In the genomic region with DNA sequence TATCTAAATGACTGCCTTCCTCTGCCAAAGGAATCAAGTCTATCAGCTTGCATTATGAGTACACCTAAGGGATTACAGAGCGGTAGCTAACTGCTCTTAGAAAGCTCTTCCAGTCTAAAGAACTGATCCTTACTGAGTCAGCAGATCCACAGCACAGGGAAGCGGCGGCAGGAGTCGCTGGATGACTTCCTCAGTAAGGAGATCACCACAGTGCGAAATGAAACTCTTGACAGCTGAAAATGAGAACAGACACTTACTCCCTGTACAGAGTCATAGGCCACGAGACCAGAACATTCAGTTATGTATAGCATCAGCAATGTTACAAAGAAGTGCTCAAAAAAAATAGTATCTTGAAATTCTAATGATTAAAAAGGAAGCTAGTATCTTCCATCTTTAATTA, we compare ENCODE assay signal across 19 mouse cellular contexts. TPM values are rescaled to one million over a fixed set of nuclear protein-coding genes. Genes with fewer than 3 reads are reported as not detected.
A peak's percentile ranks its signal among the peaks of the same experiment; 100 is the strongest.
DNase-seq lines count a peak whose midpoint lies in the region; ATAC-seq and TF ChIP-seq lines count a peak whose summit lies in the region.
"Had no signal": no experiment of that assay in that cellular context is flagged by ENCODE, and none has a peak within 500 bp of the region (broad histone marks: within the 10 kb centered on the region; RNA-seq: fewer than 3 reads in every experiment).

No protein-coding gene starts in this region.

- H3K27ac ChIP-seq in embryonic facial prominence, embryonic 14.5 days (replicated peaks; ENCODE audit: low read depth, low read length): no peak overlapping the region
- no peak overlapping the region for H3K27ac ChIP-seq in embryonic facial prominence, embryonic 10.5 days (replicated peaks)
- no peak overlapping the region for H3K27ac ChIP-seq in hindbrain, postnatal 0 days
- no peak overlapping the region for H3K27ac ChIP-seq in hindbrain, embryonic 14.5 days
- H3K27ac ChIP-seq: heart, embryonic 15.5 days; hindbrain, embryonic 10.5 days; liver, embryonic 14.5 days; midbrain, embryonic 10.5 days had no signal

- no peak for ATAC-seq in embryonic facial prominence, embryonic 14.5 days (ENCODE audit: low read depth)
- ATAC-seq in hindbrain, postnatal 0 days: no peak
- ATAC-seq in hindbrain, embryonic 14.5 days (ENCODE audit: low FRiP score): no peak
- ATAC-seq: forebrain, embryonic 14.5 days had no signal

- TF ChIP-seq CTCF in hindbrain, postnatal 0 days (IDR thresholded peaks at IDR 0.05; ENCODE audit: low read depth): no peak

- H3K4me3 ChIP-seq in embryonic facial prominence, embryonic 14.5 days (ENCODE audit: low read depth, low read length): no peak overlapping the region
- H3K4me3 ChIP-seq in embryonic facial prominence, embryonic 10.5 days: no peak overlapping the region
- H3K4me3 ChIP-seq in hindbrain, postnatal 0 days (ENCODE audit: low read length): no peak overlapping the region
- no peak overlapping the region for H3K4me3 ChIP-seq in hindbrain, embryonic 14.5 days (replicated peaks; ENCODE audit: low read length)
- H3K4me3 ChIP-seq: heart, embryonic 15.5 days; hindbrain, embryonic 10.5 days; midbrain, embryonic 10.5 days had no signal

- no peaks in the 10 kb centered on the region for H3K9me3 ChIP-seq in embryonic facial prominence, embryonic 14.5 days (ENCODE audit: control insufficient read depth, low read length)
- H3K9me3 ChIP-seq in embryonic facial prominence, embryonic 10.5 days: no peaks in the 10 kb centered on the region
- no peaks in the 10 kb centered on the region for H3K9me3 ChIP-seq in hindbrain, postnatal 0 days (ENCODE audit: low read length)
- H3K9me3 ChIP-seq in hindbrain, embryonic 14.5 days (ENCODE audit: control insufficient read depth, low read length): no peaks in the 10 kb centered on the region
- H3K9me3 ChIP-seq: heart, embryonic 15.5 days; hindbrain, embryonic 10.5 days; midbrain, embryonic 10.5 days had no signal

- no peaks in the 10 kb centered on the region for H3K27me3 ChIP-seq in embryonic facial prominence, embryonic 14.5 days (replicated peaks; ENCODE audit: control insufficient read depth, insufficient read depth, low read length)
- H3K27me3 ChIP-seq in embryonic facial prominence, embryonic 10.5 days (replicated peaks; ENCODE audit: low read depth, poor library complexity, severe bottlenecking): no peaks in the 10 kb centered on the region
- H3K27me3 ChIP-seq in hindbrain, postnatal 0 days (ENCODE audit: insufficient read depth, low read length): no peaks in the 10 kb centered on the region
- no peaks in the 10 kb centered on the region for H3K27me3 ChIP-seq in hindbrain, embryonic 14.5 days (ENCODE audit: control insufficient read depth, insufficient read depth, low read length)
- H3K27me3 ChIP-seq: heart, embryonic 15.5 days had no signal

- 80% methylated on average over 6 of the region's 6 CpGs for WGBS in embryonic facial prominence, embryonic 14.5 days
- 81% methylated on average over 6 of the region's 6 CpGs for WGBS in embryonic facial prominence, embryonic 10.5 days
- WGBS in hindbrain, postnatal 0 days: 71% methylated on average over 6 of the region's 6 CpGs
- WGBS in hindbrain, embryonic 14.5 days: 67% methylated on average over 6 of the region's 6 CpGs

- no peaks in the 10 kb centered on the region for H3K4me1 ChIP-seq in embryonic facial prominence, embryonic 14.5 days (ENCODE audit: control insufficient read depth, insufficient read depth, low read length)
- no peaks in the 10 kb centered on the region for H3K4me1 ChIP-seq in embryonic facial prominence, embryonic 10.5 days
- no peaks in the 10 kb centered on the region for H3K4me1 ChIP-seq in hindbrain, postnatal 0 days (ENCODE audit: insufficient read depth, low read length)
- H3K4me1 ChIP-seq in hindbrain, embryonic 14.5 days (replicated peaks; ENCODE audit: control insufficient read depth, insufficient read depth, low read length): no peaks in the 10 kb centered on the region
- H3K4me1 ChIP-seq: heart, embryonic 15.5 days; hindbrain, embryonic 10.5 days; midbrain, embryonic 10.5 days had no signal

- peaks cover 55% of the 10 kb centered on the region for H3K36me3 ChIP-seq in embryonic facial prominence, embryonic 14.5 days (ENCODE audit: control insufficient read depth, insufficient read depth, low read length)
- H3K36me3 ChIP-seq in embryonic facial prominence, embryonic 10.5 days (replicated peaks): peaks cover 48% of the 10 kb centered on the region
- H3K36me3 ChIP-seq in hindbrain, postnatal 0 days (ENCODE audit: insufficient read depth, low read length): peaks cover 11% of the 10 kb centered on the region; the same call in 1 of the 2 replicates
- H3K36me3 ChIP-seq in hindbrain, embryonic 14.5 days (replicated peaks; ENCODE audit: control insufficient read depth, insufficient read depth): peaks cover 7% of the 10 kb centered on the region; the same call in 1 of the 2 replicates

- no peak overlapping the region for H3K9ac ChIP-seq in embryonic facial prominence, embryonic 14.5 days (ENCODE audit: low read depth, low read length)
- H3K9ac ChIP-seq in hindbrain, postnatal 0 days (replicated peaks; ENCODE audit: low read length): no peak overlapping the region
- no peak overlapping the region for H3K9ac ChIP-seq in hindbrain, embryonic 14.5 days
- H3K9ac ChIP-seq: heart, embryonic 15.5 days; liver, embryonic 14.5 days had no signal

- DNase-seq in embryonic facial prominence, embryonic 14.5 days (ENCODE audit: low spot score): peak; percentile 2
- DNase-seq in embryonic facial prominence, embryonic 10.5 days (ENCODE audit: low spot score): no peak
- peak; percentile 12 for DNase-seq in hindbrain, postnatal 0 days (ENCODE audit: low spot score)
- DNase-seq in hindbrain, embryonic 14.5 days (ENCODE audit: low spot score): no peak
- peak; percentile 1 for DNase-seq in lung, postnatal 25 days (ENCODE audit: low spot score)
- DNase-seq in lung, postnatal 10 days: no peak
- peak; percentile 21 for DNase-seq in retina, postnatal 1 day
- DNase-seq in adrenal gland, adult 2 months: no peak
- DNase-seq: adrenal gland, postnatal 25 days; cerebellum, adult 2 months; kidney, adult 18-20 months; lung, postnatal 4 days; right cerebral cortex, adult 18-20 months; thymus, postnatal 25 days had no signal

- no peak overlapping the region for H3K4me2 ChIP-seq in embryonic facial prominence, embryonic 14.5 days (ENCODE audit: low read depth, low read length)
- no peak overlapping the region for H3K4me2 ChIP-seq in hindbrain, postnatal 0 days (ENCODE audit: low read depth, low read length)
- no peak overlapping the region for H3K4me2 ChIP-seq in hindbrain, embryonic 14.5 days (replicated peaks)
- H3K4me2 ChIP-seq: heart, embryonic 15.5 days had no signal

RNA-seq across cellular contexts. Expression of a gene that starts 33.2 kb away (rescaled TPM):
- polyA plus RNA-seq in embryonic facial prominence, embryonic 14.5 days (2014; fragmentation: Nextera tagmentation; extraction: Ambion mirVana): 14.8 and 16.0 TPM in 2 replicates
- 12.2 and 13.7 TPM in 2 replicates for polyA plus RNA-seq in embryonic facial prominence, embryonic 10.5 days (2016; fragmentation: Nextera tagmentation; extraction: Ambion mirVana)
- total RNA-seq in hindbrain, postnatal 0 days (2014; rRNA removed): 24.6 and 30.8 TPM in 2 replicates
- polyA plus RNA-seq in hindbrain, postnatal 0 days (2015; fragmentation: Nextera tagmentation; extraction: Ambion mirVana): 2.7 and 3.2 TPM in 2 replicates
- polyA plus RNA-seq in hindbrain, embryonic 14.5 days (2014; fragmentation: Nextera tagmentation; extraction: Ambion mirVana): 8.3 and 9.4 TPM in 2 replicates
- 10 to 100 TPM; 20.3 to 23.0 TPM for total RNA-seq in adrenal gland, adult 2 months (2021)
- 18.5 and 24.9 TPM in 2 replicates for polyA plus RNA-seq in adrenal gland, adult 2 months (2012; rRNA removed)

Comparison
In these comparisons a context has a peak if more than half of its experiments do, and no peak if none do; other contexts are left out.
1. DNase-seq: peak in embryonic facial prominence, embryonic 14.5 days (single experiment), hindbrain, postnatal 0 days (single experiment), lung, postnatal 25 days (single experiment) and retina, postnatal 1 day (single experiment); none in embryonic facial prominence, embryonic 10.5 days (single experiment), hindbrain, embryonic 14.5 days (single experiment), lung, postnatal 10 days (single experiment) and adrenal gland, adult 2 months (single experiment).